Mouse (Mus musculus) MEL (cell line): Measurements from ENCODE around the gene Dusp14. TPM values are rescaled to one million over a fixed set of nuclear protein-coding genes. Genes with fewer than 3 reads are reported as not detected.

Experiments used
- DNase-seq: peaks from one replicate; pipeline ENCODE4 v3.0.0; 2011; ENCODE audit warnings: low read depth, low spot score
- H3K27ac ChIP-seq: 2 replicates; pipeline ENCODE4 v1.5.1; 2012; ENCODE audit warnings: low read depth, mild to moderate bottlenecking, control low read depth, low read length, moderate library complexity; ENCODE audit not compliant: control insufficient read depth
- H3K27me3 ChIP-seq, 2 experiments: fragments of 150-350 bp in 1 of 2; sonication (generic) in 1 of 2; 2 replicates each; pipeline ENCODE4 v1.6.1; 2012; ENCODE audit warnings: low read length in 2 of 2, mild to moderate bottlenecking in 2 of 2, improper control_type of control experiment in 1 of 2, moderate library complexity in 1 of 2; ENCODE audit not compliant: insufficient read depth in 2 of 2, control insufficient read depth in 1 of 2
- H3K36me3 ChIP-seq, 2 experiments: 2 replicates each; pipeline ENCODE4 v1.6.1; 2012 to 2014; ENCODE audit warnings: low read length in 2 of 2, improper control_type of control experiment in 1 of 2, inconsistent platforms in 1 of 2, mild to moderate bottlenecking in 1 of 2; ENCODE audit not compliant: insufficient read depth in 2 of 2, control insufficient read depth in 1 of 2
- H3K4me1 ChIP-seq, 2 experiments: fragments of 150-350 bp in 1 of 2; sonication (generic) in 1 of 2; 2 replicates each; pipeline ENCODE4 v1.6.1; 2012; ENCODE audit warnings: low read length in 2 of 2, improper control_type of control experiment in 1 of 2, mild to moderate bottlenecking in 1 of 2; ENCODE audit not compliant: insufficient read depth in 2 of 2, control insufficient read depth in 1 of 2
- H3K4me3 ChIP-seq, 2 experiments: fragments of 150-350 bp in 1 of 2; sonication (generic) in 1 of 2; 2 replicates each; pipeline ENCODE4 v1.5.1; 2012; ENCODE audit warnings: low read depth in 2 of 2, low read length in 2 of 2, mild to moderate bottlenecking in 2 of 2, moderate library complexity in 2 of 2, control low read depth in 1 of 2, improper control_type of control experiment in 1 of 2; ENCODE audit not compliant: control insufficient read depth in 1 of 2, insufficient read depth in 1 of 2
- H3K79me2 ChIP-seq: 2 replicates; pipeline ENCODE4 v1.6.1; 2012; ENCODE audit warnings: mild to moderate bottlenecking, low read length, moderate library complexity; ENCODE audit not compliant: control insufficient read depth, poor library complexity, insufficient read depth
- H3K9ac ChIP-seq: 2 replicates; pipeline ENCODE4 v1.6.1; 2012; ENCODE audit warnings: low read depth, mild to moderate bottlenecking, control low read depth, low read length, moderate library complexity; ENCODE audit not compliant: control insufficient read depth, poor library complexity, severe bottlenecking
- H3K9me3 ChIP-seq: fragments of 150-350 bp; sonication (generic); replicated peaks from 2 replicates; pipeline ENCODE4 v1.6.1; 2012; ENCODE audit warnings: mild to moderate bottlenecking, low read length, improper control_type of control experiment, moderate library complexity; ENCODE audit not compliant: insufficient read depth
- E2F4 ChIP-seq: IDR thresholded peaks from 2 replicates; pipeline ENCODE4 v1.6.1; 2011; ENCODE audit warnings: low read depth, low read length, improper control_type of control experiment, borderline replicate concordance
- EP300 ChIP-seq, 2 experiments: IDR thresholded peaks; 2 replicates each; pipeline ENCODE4 v1.6.1; 2011; ENCODE audit warnings: improper control_type of control experiment in 2 of 2, low read length in 2 of 2, low read depth in 1 of 2, mild to moderate bottlenecking in 1 of 2
- GATA1 ChIP-seq: IDR thresholded peaks from 2 replicates; pipeline ENCODE4 v1.6.1; 2011; ENCODE audit warnings: low read depth, low read length, improper control_type of control experiment
- JUND ChIP-seq: IDR thresholded peaks from 2 replicates; pipeline ENCODE4 v1.6.1; 2011; ENCODE audit warnings: low read depth, mild to moderate bottlenecking, improper control_type of control experiment, low read length
- KAT2A ChIP-seq: conservative IDR thresholded peaks from 2 replicates; pipeline ENCODE4 v1.6.1; 2012; ENCODE audit warnings: low read depth, low read length, improper control_type of control experiment, inconsistent platforms
- MEF2A ChIP-seq: IDR thresholded peaks from 2 replicates; pipeline ENCODE4 v1.6.1; 2014; ENCODE audit warnings: low read depth, mild to moderate bottlenecking, inconsistent platforms, low read length, improper control_type of control experiment; ENCODE audit not compliant: poor library complexity, insufficient replicate concordance, severe bottlenecking; ENCODE audit errors: extremely low read depth
- MYC ChIP-seq: IDR thresholded peaks from 2 replicates; pipeline ENCODE4 v1.6.1; 2011; ENCODE audit warnings: low read depth, mild to moderate bottlenecking, low read length, improper control_type of control experiment, moderate library complexity
- NELFE ChIP-seq: IDR thresholded peaks from 2 replicates; pipeline ENCODE4 v1.6.1; 2011; ENCODE audit warnings: low read depth, low read length, improper control_type of control experiment
- POLR2AphosphoS2 ChIP-seq: IDR thresholded peaks from 2 replicates; pipeline ENCODE4 v1.6.1; 2011; ENCODE audit warnings: low read length, improper control_type of control experiment
- POLR2AphosphoS5 ChIP-seq: IDR thresholded peaks from 2 replicates; pipeline ENCODE4 v1.6.1; 2012; ENCODE audit warnings: low read depth, borderline replicate concordance, mild to moderate bottlenecking, inconsistent platforms, low read length, moderate library complexity, mixed read lengths
- RAD21 ChIP-seq: IDR thresholded peaks from 2 replicates; pipeline ENCODE4 v1.6.1; 2011; ENCODE audit warnings: mild to moderate bottlenecking, low read depth, low read length, improper control_type of control experiment
- SMC3 ChIP-seq: IDR thresholded peaks from 2 replicates; pipeline ENCODE4 v1.6.1; 2011; ENCODE audit warnings: low read depth, low read length, improper control_type of control experiment
- TAL1 ChIP-seq: IDR thresholded peaks from 2 replicates; pipeline ENCODE4 v1.6.1; 2012; ENCODE audit warnings: mild to moderate bottlenecking, inconsistent platforms, low read length, moderate library complexity, mixed read lengths
- USF2 ChIP-seq, 2 experiments: IDR thresholded peaks; 2 replicates each; pipeline ENCODE4 v1.6.1; 2011 to 2012; ENCODE audit warnings: improper control_type of control experiment in 2 of 2, low read length in 2 of 2, borderline replicate concordance in 1 of 2, inconsistent platforms in 1 of 2, low read depth in 1 of 2, mild to moderate bottlenecking in 1 of 2; ENCODE audit not compliant: insufficient read depth in 1 of 2
- ZKSCAN1 ChIP-seq: IDR thresholded peaks from 2 replicates; pipeline ENCODE4 v1.6.1; 2012; ENCODE audit warnings: low read depth, mild to moderate bottlenecking, inconsistent platforms, low read length, improper control_type of control experiment, moderate library complexity
- polyA plus RNA-seq, 2 experiments: library from polyadenylated mRNA; stranded (reverse) in 1 of 2; unstranded in 1 of 2; fragments of >175 nt in 1 of 2; fragments of >200 nt in 1 of 2; gene quantifications; 2 replicates each; pipeline versions ENCODE4 v1.2.1 to v1.2.4; 2012; ENCODE audit warnings: low replicate concordance in 2 of 2, low read depth in 1 of 2; ENCODE audit not compliant: insufficient read length in 2 of 2, insufficient read depth in 1 of 2, missing spikeins in 1 of 2
- total RNA-seq: library from RNA; depleted of rRNA; stranded (reverse); fragments of 300-350 nt; gene quantifications from 2 replicates; pipeline ENCODE4 v1.2.3, GENCODE M21; 2012

Gene Dusp14
- total and polyA plus RNA-seq, 3 experiments, result 7.9 to 9.7 TPM; not detected in 1

DNA sequence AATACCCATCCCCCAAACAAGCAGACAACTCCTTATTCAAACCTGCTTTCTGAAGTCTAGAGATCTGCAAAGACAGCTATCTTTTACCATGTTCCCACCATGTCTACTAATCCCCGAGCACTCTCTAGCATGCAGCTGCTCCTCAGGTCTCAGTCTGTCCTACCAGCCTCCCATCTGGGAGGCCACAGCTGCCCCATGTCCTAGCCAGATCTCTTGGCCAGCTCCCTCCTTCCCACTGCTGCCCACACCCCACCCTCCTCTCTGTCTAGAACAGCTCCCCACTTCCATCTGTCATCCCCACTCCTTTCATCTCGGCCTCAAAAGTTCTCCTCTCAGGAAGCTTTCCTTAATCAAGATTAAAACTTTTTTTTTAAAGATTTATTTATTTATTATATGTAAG, 7.9 kb upstream of the Dusp14 start:
- no peaks in the 10 kb centered on the region for H3K27me3 ChIP-seq
- no peaks in the 10 kb centered on the region for H3K4me1 ChIP-seq
- TF ChIP-seq POLR2AphosphoS5 (no peak), GATA1 (no peak), KAT2A (no peak), SMC3 (no peak), ZKSCAN1 (no peak), MYC (no peak)

GRCm38 (mm10) chr11:84073816-84074764, 5.0 kb upstream of the Dusp14 start:
- H3K9me3 ChIP-seq, result no peaks in the 10 kb centered on the region
- H3K4me3 ChIP-seq, result no peak overlapping the region
- H3K27ac ChIP-seq, result no peak overlapping the region
- H3K27me3 ChIP-seq, result no peaks in the 10 kb centered on the region
- DNase-seq, result no peak
- TF ChIP-seq TAL1, result no peak
- TF ChIP-seq MEF2A, result no peak
- TF ChIP-seq RAD21, result no peak
- TF ChIP-seq POLR2AphosphoS5, result no peak
- no peak for TF ChIP-seq USF2 (IDR thresholded peaks at IDR 0.05; ENCODE audit: borderline replicate concordance in 1 of 2, insufficient read depth in 1 of 2, low read depth in 1 of 2, low read length in 2 of 2)
- no peak for TF ChIP-seq E2F4
- TF ChIP-seq EP300 (IDR thresholded peaks at IDR 0.05; ENCODE audit: low read depth in 1 of 2, low read length in 2 of 2), result no peak
- TF ChIP-seq NELFE, result no peak
- no peak for TF ChIP-seq ZKSCAN1
- TF ChIP-seq JUND, result no peak
- no peak for TF ChIP-seq POLR2AphosphoS2
- no peaks in the 10 kb centered on the region for H3K79me2 ChIP-seq
- H3K36me3 ChIP-seq, result peaks cover 0 to 5% of the 10 kb centered on the region in 2 experiments; a peak in 1 of 4 replicates
- H3K9ac ChIP-seq, result no peak overlapping the region
- H3K4me1 ChIP-seq, result peaks cover 2 to 5% of the 10 kb centered on the region in 2 experiments; a peak in 3 of 4 replicates

More for the DNA sequence above, 7.9 kb upstream of the Dusp14 start:
- Histone ChIP-seq H3K27ac (no peak overlapping the region), H3K9ac (no peak overlapping the region), H3K4me3 (no peak overlapping the region), H3K9me3 (no peaks in the 10 kb centered on the region), H3K36me3 (no peaks in the 10 kb centered on the region), H3K79me2 (no peaks in the 10 kb centered on the region)
- no peak for DNase-seq
